Mouse (Mus musculus) MEL (cell line): ENCODE measurements around the gene Rgs6.

ENCODE experiments used
- BHLHE40 ChIP-seq: IDR thresholded peaks from 2 replicates; pipeline ENCODE4 v1.6.1; 2012; ENCODE audit warnings: low read depth, mild to moderate bottlenecking, inconsistent platforms, low read length, improper control_type of control experiment, borderline replicate concordance
- CHD1 ChIP-seq: IDR thresholded peaks from 2 replicates; pipeline ENCODE4 v1.6.1; 2012; ENCODE audit warnings: low read depth, mild to moderate bottlenecking, inconsistent platforms, low read length, improper control_type of control experiment
- CTCF ChIP-seq, 3 experiments: IDR thresholded peaks in 2 of 3; conservative IDR thresholded peaks in 1 of 3; 2 replicates each; pipeline ENCODE4 v1.5.1; 2011 to 2012; ENCODE audit warnings: low read length in 3 of 3, low read depth in 2 of 3, mild to moderate bottlenecking in 2 of 3, improper control_type of control experiment in 1 of 3, inconsistent platforms in 1 of 3, mixed read lengths in 1 of 3, moderate library complexity in 1 of 3; ENCODE audit not compliant: control insufficient read depth in 1 of 3, insufficient read depth in 1 of 3, poor library complexity in 1 of 3, severe bottlenecking in 1 of 3
- GATA1 ChIP-seq: IDR thresholded peaks from 2 replicates; pipeline ENCODE4 v1.6.1; 2011; ENCODE audit warnings: low read depth, low read length, improper control_type of control experiment
- HCFC1 ChIP-seq: IDR thresholded peaks from 2 replicates; pipeline ENCODE4 v1.6.1; 2012; ENCODE audit warnings: low read depth, mild to moderate bottlenecking, inconsistent platforms, low read length, improper control_type of control experiment, moderate library complexity
- KAT2A ChIP-seq: conservative IDR thresholded peaks from 2 replicates; pipeline ENCODE4 v1.6.1; 2012; ENCODE audit warnings: low read depth, low read length, improper control_type of control experiment, inconsistent platforms
- MEF2A ChIP-seq: IDR thresholded peaks from 2 replicates; pipeline ENCODE4 v1.6.1; 2014; ENCODE audit warnings: low read depth, mild to moderate bottlenecking, inconsistent platforms, low read length, improper control_type of control experiment; ENCODE audit not compliant: poor library complexity, insufficient replicate concordance, severe bottlenecking; ENCODE audit errors: extremely low read depth
- POLR2A ChIP-seq, 2 experiments: IDR thresholded peaks; 2 replicates each; pipeline ENCODE4 v1.6.1; 2011 to 2012; ENCODE audit warnings: low read length in 2 of 2, mild to moderate bottlenecking in 2 of 2, control low read depth in 1 of 2, improper control_type of control experiment in 1 of 2, low read depth in 1 of 2, moderate library complexity in 1 of 2; ENCODE audit not compliant: control insufficient read depth in 1 of 2, insufficient read depth in 1 of 2, poor library complexity in 1 of 2
- TCF12 ChIP-seq: IDR thresholded peaks from 2 replicates; pipeline ENCODE4 v1.6.1; 2014; ENCODE audit warnings: low read depth, mild to moderate bottlenecking, inconsistent platforms, low read length, improper control_type of control experiment, moderate library complexity
- USF1 ChIP-seq: IDR thresholded peaks from 2 replicates; pipeline ENCODE4 v1.6.1; 2014; ENCODE audit warnings: low read depth, mild to moderate bottlenecking, inconsistent platforms, low read length, improper control_type of control experiment, moderate library complexity
- ZMIZ1 ChIP-seq: IDR thresholded peaks from 2 replicates; pipeline ENCODE4 v1.6.1; 2012; ENCODE audit warnings: low read depth, mild to moderate bottlenecking, inconsistent platforms, low read length, improper control_type of control experiment, moderate library complexity

GRCm38 (mm10) chr12:83210294-83210693, 622.2 kb downstream of the Rgs6 start:
- TF ChIP-seq POLR2A (IDR thresholded peaks at IDR 0.05; ENCODE audit: control insufficient read depth in 1 of 2, insufficient read depth in 1 of 2, low read depth in 1 of 2, low read length in 2 of 2, poor library complexity in 1 of 2) = no peak
- TF ChIP-seq CTCF (IDR thresholded peaks at IDR 0.05 in 2 of 3, conservative IDR thresholded peaks at IDR 0.05 in 1 of 3; ENCODE audit: control insufficient read depth in 1 of 3, insufficient read depth in 1 of 3, low read depth in 2 of 3, low read length in 3 of 3, poor library complexity in 1 of 3, severe bottlenecking in 1 of 3) = no peak
- TF ChIP-seq CHD1 = no peak
- no peak for TF ChIP-seq HCFC1
- TF ChIP-seq KAT2A = no peak
- no peak for TF ChIP-seq BHLHE40
- no peak for TF ChIP-seq USF1
- TF ChIP-seq TCF12 = no peak
- TF ChIP-seq GATA1 = no peak
- TF ChIP-seq MEF2A = no peak
- no peak for TF ChIP-seq ZMIZ1
